Mouse (Mus musculus): ENCODE measurements at regions not wholly inside any gene's neighbourhood (a gene's known extent, or its start where the extent isn't known, plus 50 kb on each side); places are given as distances from the start of the nearest gene placed in this dataset.
A peak's percentile ranks its signal among the peaks of the same experiment; 100 is the strongest.

DNA sequence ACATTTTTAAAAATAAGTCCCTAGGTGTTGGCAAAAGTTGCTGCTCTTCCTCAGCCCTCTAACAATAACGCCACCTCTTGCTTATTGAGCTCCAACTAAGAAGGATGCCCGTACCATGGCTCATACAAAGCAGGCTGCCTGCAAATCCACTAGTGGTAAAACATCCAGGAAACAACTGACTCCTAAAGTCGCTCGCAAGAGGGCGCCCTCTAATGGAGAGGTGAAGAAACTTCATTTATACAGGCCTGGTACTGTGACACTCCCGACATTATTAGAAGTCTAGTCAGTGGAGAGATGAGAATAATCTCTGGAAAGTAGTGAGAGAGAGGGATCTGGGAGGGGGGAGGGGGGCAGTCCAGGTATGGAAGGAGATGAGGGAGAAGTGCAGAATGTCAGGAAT, 158.9 kb upstream of the Cdh20 start:
- no peak for TF ChIP-seq EP300 (IDR thresholded peaks at IDR 0.05; ENCODE audit: low read depth)
- TF ChIP-seq CTCF (IDR thresholded peaks at IDR 0.05; ENCODE audit: low read depth): peak; percentile 34; the same call in 1 of the 2 replicates

All from liver, postnatal 0 days (tissue).